Comparison of ENCODE assay signal across 8 mouse cellular contexts in genomic region chr2:26586294-26587043, GRCm38 (mm10). TPM values are rescaled to one million over a fixed set of nuclear protein-coding genes. Genes with fewer than 3 reads are reported as not detected.
DNase-seq lines count a peak whose midpoint lies in the region; ATAC-seq lines count a peak whose summit lies in the region.

TSS of gene Gm20532 (plus strand) at chr2:26586639.

- H3K4me3 ChIP-seq in intestine, embryonic 14.5 days (ENCODE audit: low read depth, low read length), result peak within 1 kb of the TSS; percentile 50
- H3K4me3 ChIP-seq in limb, embryonic 11.5 days (ENCODE audit: low read depth, low read length), result peak within 1 kb of the TSS; percentile 49
- H3K4me3 ChIP-seq in midbrain, embryonic 13.5 days (replicated peaks), result peak within 1 kb of the TSS; percentile 53

- intact Hi-C loops in heart, postnatal 25 days (cut with DNase I), result no loop called here

- H3K9ac ChIP-seq in intestine, embryonic 14.5 days (ENCODE audit: low read length), result peak within 1 kb of the TSS; percentile 58
- peak within 1 kb of the TSS; percentile 61 for H3K9ac ChIP-seq in limb, embryonic 11.5 days (ENCODE audit: low read length)
- H3K9ac ChIP-seq in midbrain, embryonic 13.5 days (replicated peaks), result peak within 1 kb of the TSS; percentile 71

- 0 out of 2 replicates have a peak, but pooled peaks cover 4% of the 10 kb centered on the region for H3K4me1 ChIP-seq in intestine, embryonic 14.5 days (replicated peaks; ENCODE audit: control insufficient read depth, insufficient read depth, low read length)
- H3K4me1 ChIP-seq in limb, embryonic 11.5 days (ENCODE audit: control insufficient read depth, insufficient read depth, low read length), result peaks cover 5% of the 10 kb centered on the region; the same call in 1 of the 2 replicates
- H3K4me1 ChIP-seq in midbrain, embryonic 13.5 days (replicated peaks), result peaks cover 14% of the 10 kb centered on the region

- H3K4me2 ChIP-seq in intestine, embryonic 14.5 days (ENCODE audit: low read length), result peak within 1 kb of the TSS; percentile 62
- peak within 1 kb of the TSS; percentile 54 for H3K4me2 ChIP-seq in limb, embryonic 11.5 days (ENCODE audit: low read depth, severe bottlenecking)
- peak within 1 kb of the TSS; percentile 75 for H3K4me2 ChIP-seq in midbrain, embryonic 13.5 days (replicated peaks)

- peak within 1 kb of the TSS; percentile 16 for H3K27ac ChIP-seq in intestine, embryonic 14.5 days (ENCODE audit: low read depth)
- H3K27ac ChIP-seq in limb, embryonic 11.5 days (replicated peaks; ENCODE audit: low read depth, low read length), result peak within 1 kb of the TSS; percentile 36; the same call in 1 of the 2 replicates
- peak within 1 kb of the TSS; percentile 1; the same call in 1 of the 2 replicates for H3K27ac ChIP-seq in midbrain, embryonic 13.5 days

- peak; percentile 77 for ATAC-seq in intestine, embryonic 14.5 days (replicated peaks; ENCODE audit: low FRiP score, low TSS enrichment, low read depth)
- ATAC-seq in limb, embryonic 11.5 days (ENCODE audit: insufficient number of reproducible peaks, low FRiP score, low TSS enrichment, low read depth), result peak; percentile 74
- peak; percentile 85 for ATAC-seq in midbrain, embryonic 13.5 days

- WGBS in intestine, embryonic 14.5 days, result under 1% methylated on average over 50 of the region's 65 CpGs
- WGBS in limb, embryonic 11.5 days, result under 1% methylated on average over 49 of the region's 65 CpGs
- 1% methylated on average over 64 of the region's 65 CpGs for WGBS in midbrain, embryonic 13.5 days

- no peaks in the 10 kb centered on the region for H3K36me3 ChIP-seq in intestine, embryonic 14.5 days (ENCODE audit: control insufficient read depth, insufficient read depth, low read length)
- no peaks in the 10 kb centered on the region; the same call in 1 of the 2 replicates for H3K36me3 ChIP-seq in limb, embryonic 11.5 days (ENCODE audit: control insufficient read depth, insufficient read depth, low read length)
- H3K36me3 ChIP-seq in midbrain, embryonic 13.5 days, result no peaks in the 10 kb centered on the region

- H3K9me3 ChIP-seq in intestine, embryonic 14.5 days (ENCODE audit: control insufficient read depth, low read length), result no peaks in the 10 kb centered on the region
- no peaks in the 10 kb centered on the region for H3K9me3 ChIP-seq in limb, embryonic 11.5 days (ENCODE audit: control insufficient read depth, low read length)
- H3K9me3 ChIP-seq in midbrain, embryonic 13.5 days, result no peaks in the 10 kb centered on the region

- H3K27me3 ChIP-seq in intestine, embryonic 14.5 days (replicated peaks; ENCODE audit: control insufficient read depth, insufficient read depth, low read length), result no peaks in the 10 kb centered on the region
- H3K27me3 ChIP-seq in limb, embryonic 11.5 days (ENCODE audit: control insufficient read depth, insufficient read depth, low read length), result no peaks in the 10 kb centered on the region
- no peaks in the 10 kb centered on the region for H3K27me3 ChIP-seq in midbrain, embryonic 13.5 days

- DNase-seq in heart, adult 18-20 months, result peak; percentile 64 to 76
- DNase-seq in heart, postnatal 25 days (ENCODE audit: low spot score), result no peak
- peak; percentile 52 for DNase-seq in cerebellum, adult 9-11 months
- DNase-seq in frontal cortex, postnatal 14 days (ENCODE audit: low spot score in 2 of 2), result peak; percentile 36 to 55
- DNase-seq in intestine, embryonic 14.5 days (ENCODE audit: low spot score), result peak; percentile 90
- peak; percentile 90 for DNase-seq in limb, embryonic 11.5 days (ENCODE audit: low spot score)
- peak; percentile 28 to 49 for DNase-seq in spleen, postnatal 14 days (ENCODE audit: low spot score in 2 of 2)

RNA-seq across cellular contexts. Expression of gene Gm20532, which starts in this region (rescaled TPM):
- total RNA-seq in heart, adult 18-20 months (2021), result not detected
- total RNA-seq in heart, postnatal 25 days (2021), result not detected
- not detected in 2 replicates for polyA plus RNA-seq in intestine, embryonic 14.5 days (2014; fragmentation: Nextera tagmentation; extraction: Ambion mirVana)
- polyA plus RNA-seq in limb, embryonic 11.5 days (2014; fragmentation: Nextera tagmentation; extraction: Ambion mirVana), result 0.27 TPM in 1 of 2 replicates, not detected in the other
- polyA plus RNA-seq in midbrain, embryonic 13.5 days (2015; fragmentation: Nextera tagmentation; extraction: Ambion mirVana), result not detected in 2 replicates

Comparison
In these comparisons a context has a peak if more than half of its experiments do, and no peak if none do; other contexts are left out.
1. Peak in DNase-seq in heart, adult 18-20 months; RNA of the gene not detected or under 1 TPM.
2. Peak in DNase-seq, ATAC-seq, H3K4me3 ChIP-seq, H3K27ac ChIP-seq, H3K9ac ChIP-seq and H3K4me2 ChIP-seq in intestine, embryonic 14.5 days; RNA of the gene not detected or under 1 TPM.
3. Peak in DNase-seq, ATAC-seq, H3K4me3 ChIP-seq, H3K27ac ChIP-seq, H3K9ac ChIP-seq and H3K4me2 ChIP-seq in limb, embryonic 11.5 days; RNA of the gene not detected or under 1 TPM.
4. Peak in ATAC-seq, H3K4me3 ChIP-seq, H3K27ac ChIP-seq, H3K9ac ChIP-seq and H3K4me2 ChIP-seq in midbrain, embryonic 13.5 days; RNA of the gene not detected or under 1 TPM.